Mouse (Mus musculus): ENCODE measurements around the gene Tecta.

DNA sequence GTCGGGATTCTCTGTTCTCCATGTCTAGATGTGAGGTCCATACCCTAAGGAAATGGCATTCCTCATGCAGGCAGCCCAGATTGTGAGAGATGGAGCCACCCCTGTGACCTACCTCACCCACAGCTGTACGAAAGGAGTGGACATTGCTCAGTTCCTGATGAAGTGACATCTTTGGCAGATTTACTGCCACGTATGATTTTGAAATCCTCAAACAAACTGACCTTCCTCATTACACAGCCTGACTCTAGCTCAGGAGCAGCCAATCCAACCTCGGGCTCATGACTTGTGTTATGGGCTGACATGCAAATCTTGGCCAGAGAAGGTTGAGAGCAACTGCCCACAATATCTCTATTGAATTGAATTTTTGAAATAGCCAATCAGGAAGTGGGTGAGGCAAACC is 120.1 kb downstream of the Tecta start:
- TF ChIP-seq CTCF (IDR thresholded peaks at IDR 0.05; ENCODE audit: control insufficient read depth, insufficient read depth, insufficient read length), result no peak
- TF ChIP-seq MAX (IDR thresholded peaks at IDR 0.05), result no peak
